15 mouse cellular contexts compared by ENCODE assay signal in the genomic region with DNA sequence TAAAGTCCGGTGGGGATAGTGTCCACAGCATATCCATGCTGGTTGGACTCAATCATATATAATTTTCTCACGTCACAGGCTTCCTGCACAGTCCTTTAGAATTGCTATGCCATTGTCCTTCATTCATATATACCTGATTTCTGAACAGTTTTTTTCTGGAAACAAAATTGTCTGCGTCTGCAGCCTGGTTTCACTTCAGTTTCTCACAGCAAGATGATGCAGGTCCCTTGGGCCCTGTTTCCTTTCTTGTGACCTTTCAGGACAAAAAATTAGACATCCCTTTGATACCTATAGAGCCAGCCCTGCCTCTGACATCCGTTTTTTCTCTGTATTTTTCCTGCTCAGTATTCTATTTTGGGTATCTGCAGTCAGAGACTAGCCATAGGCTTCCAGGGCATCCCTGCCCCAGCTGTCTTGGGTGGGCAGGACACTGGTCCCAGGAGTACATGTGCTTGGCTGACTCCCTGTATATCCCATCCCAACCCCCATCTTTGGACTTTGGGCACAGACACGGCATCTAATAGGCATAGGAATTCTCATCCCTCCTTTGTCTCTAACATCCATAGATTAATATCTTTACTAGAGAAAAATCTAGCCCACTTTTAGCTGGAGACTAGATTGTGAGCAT.
A peak's percentile ranks its signal among the peaks of the same experiment; 100 is the strongest.
DNase-seq lines count a peak whose midpoint lies in the region; ATAC-seq lines count a peak whose summit lies in the region.
"Had no signal": no experiment of that assay in that cellular context is flagged by ENCODE, and none has a peak within 500 bp of the region (broad histone marks: within the 10 kb centered on the region; RNA-seq: fewer than 3 reads in every experiment).

No protein-coding gene starts in this region.

- H3K36me3 ChIP-seq in heart, embryonic 10.5 days: 0 out of 2 replicates have a peak, but pooled peaks cover 6% of the 10 kb centered on the region
- no peaks in the 10 kb centered on the region for H3K36me3 ChIP-seq in kidney, embryonic 16.5 days (ENCODE audit: insufficient read depth, low read length)
- no peaks in the 10 kb centered on the region; the same call in 1 of the 2 replicates for H3K36me3 ChIP-seq in embryonic facial prominence, embryonic 13.5 days
- H3K36me3 ChIP-seq: embryonic facial prominence, embryonic 12.5 days had no signal

- H3K27me3 ChIP-seq in heart, embryonic 10.5 days (ENCODE audit: insufficient read depth, poor library complexity, severe bottlenecking): no peaks in the 10 kb centered on the region
- no peaks in the 10 kb centered on the region for H3K27me3 ChIP-seq in kidney, embryonic 16.5 days (ENCODE audit: insufficient read depth, low read length)
- no peaks in the 10 kb centered on the region for H3K27me3 ChIP-seq in embryonic facial prominence, embryonic 13.5 days
- H3K27me3 ChIP-seq: embryonic facial prominence, embryonic 12.5 days; Patski had no signal

- no peak for DNase-seq in heart, embryonic 10.5 days (ENCODE audit: low spot score)
- DNase-seq in heart, adult 18-20 months: no peak
- no peak for DNase-seq in kidney, postnatal 36 days
- peak; percentile 48 for DNase-seq in A20 (ENCODE audit: low read depth, low spot score)
- DNase-seq in left cerebral cortex, adult 9 months (ENCODE audit: low spot score in 2 of 2): no peak
- DNase-seq: cerebellum, adult 18-20 months; cerebellum, postnatal 36 days; gastrocnemius, postnatal 10 days; thymus, postnatal 36 days had no signal

- no peak overlapping the region for H3K4me3 ChIP-seq in heart, embryonic 10.5 days
- H3K4me3 ChIP-seq in kidney, embryonic 16.5 days (ENCODE audit: low read length): no peak overlapping the region
- H3K4me3 ChIP-seq in embryonic facial prominence, embryonic 13.5 days: no peak overlapping the region
- H3K4me3 ChIP-seq: embryonic facial prominence, embryonic 12.5 days had no signal

- H3K9ac ChIP-seq in kidney, embryonic 16.5 days (replicated peaks; ENCODE audit: low read length): no peak overlapping the region
- no peak overlapping the region for H3K9ac ChIP-seq in embryonic facial prominence, embryonic 13.5 days
- H3K9ac ChIP-seq: embryonic facial prominence, embryonic 12.5 days had no signal

- no peak; the same call in 1 of the 2 replicates for ATAC-seq in kidney, embryonic 16.5 days (ENCODE audit: low FRiP score, low TSS enrichment)
- ATAC-seq in embryonic facial prominence, embryonic 13.5 days (ENCODE audit: insufficient number of reproducible peaks, insufficient read depth, low FRiP score, low TSS enrichment, low read depth): 0 out of 2 replicates have a peak, but pooled peaks have one; percentile 20
- ATAC-seq: activated CD4-positive, CD25-positive, alpha-beta regulatory T cell, adult 4 months; midbrain, embryonic 16.5 days; Patski had no signal

- H3K4me2 ChIP-seq in kidney, embryonic 16.5 days (replicated peaks; ENCODE audit: low read depth, low read length): no peak overlapping the region
- no peak overlapping the region for H3K4me2 ChIP-seq in embryonic facial prominence, embryonic 13.5 days
- H3K4me2 ChIP-seq: embryonic facial prominence, embryonic 12.5 days had no signal

- H3K27ac ChIP-seq in heart, embryonic 10.5 days: peak overlapping the region; percentile 45; the same call in 1 of the 2 replicates
- H3K27ac ChIP-seq in kidney, embryonic 16.5 days (ENCODE audit: low read length): peak overlapping the region; percentile 54
- no peak overlapping the region for H3K27ac ChIP-seq in embryonic facial prominence, embryonic 13.5 days
- H3K27ac ChIP-seq: embryonic facial prominence, embryonic 12.5 days had no signal

- no peaks in the 10 kb centered on the region for H3K9me3 ChIP-seq in heart, embryonic 10.5 days
- peaks cover 7% of the 10 kb centered on the region; the same call in 1 of the 2 replicates for H3K9me3 ChIP-seq in kidney, embryonic 16.5 days (ENCODE audit: low read length)
- H3K9me3 ChIP-seq in embryonic facial prominence, embryonic 13.5 days: no peaks in the 10 kb centered on the region; the same call in 1 of the 2 replicates
- H3K9me3 ChIP-seq: embryonic facial prominence, embryonic 12.5 days had no signal

- H3K4me1 ChIP-seq in heart, embryonic 10.5 days: peaks cover 7% of the 10 kb centered on the region; the same call in 1 of the 2 replicates
- H3K4me1 ChIP-seq in kidney, embryonic 16.5 days (ENCODE audit: insufficient read depth, low read length): peaks cover 30% of the 10 kb centered on the region
- no peaks in the 10 kb centered on the region for H3K4me1 ChIP-seq in embryonic facial prominence, embryonic 13.5 days

- WGBS in heart, embryonic 10.5 days: 61% methylated on average over 5 of the region's 5 CpGs
- 61% methylated on average over 5 of the region's 5 CpGs for WGBS in kidney, embryonic 16.5 days
- WGBS in embryonic facial prominence, embryonic 13.5 days: 63% methylated on average over 5 of the region's 5 CpGs
